ENCODE assay signal across 9 mouse cellular contexts in the genomic region with DNA sequence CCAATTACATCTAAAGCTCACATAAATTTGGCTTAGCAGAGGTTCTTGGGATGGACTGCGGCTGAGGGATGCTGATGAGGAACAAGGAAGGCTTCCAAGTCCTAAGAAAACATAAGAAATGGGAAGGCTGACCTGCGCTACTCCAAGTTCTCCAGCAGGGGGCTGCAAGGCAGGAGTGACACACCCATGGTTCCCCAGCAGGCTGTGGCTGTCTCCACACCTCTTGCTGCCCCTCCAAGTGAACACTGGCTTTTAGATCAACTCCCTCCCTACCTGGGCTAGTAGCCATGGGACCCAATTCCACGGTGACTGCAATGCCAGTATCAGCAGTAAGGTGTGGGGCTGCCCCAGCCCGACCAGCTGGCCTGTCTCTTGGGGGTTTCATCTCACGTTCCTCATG. TPM values are rescaled to one million over a fixed set of nuclear protein-coding genes. Genes with fewer than 3 reads are reported as not detected.
DNase-seq lines count a peak whose midpoint lies in the region; ATAC-seq and TF ChIP-seq lines count a peak whose summit lies in the region.
"Had no signal": no experiment of that assay in that cellular context is flagged by ENCODE, and none has a peak within 500 bp of the region (broad histone marks: within the 10 kb centered on the region; RNA-seq: fewer than 3 reads in every experiment).

No protein-coding gene starts in this region.

- no peaks in the 10 kb centered on the region for H3K9me3 ChIP-seq in intestine, postnatal 0 days (ENCODE audit: control insufficient read depth)
- H3K9me3 ChIP-seq in liver, embryonic 11.5 days (ENCODE audit: control insufficient read depth, low read length), result no peaks in the 10 kb centered on the region
- H3K9me3 ChIP-seq: liver, embryonic 15.5 days had no signal

- no peak overlapping the region for H3K9ac ChIP-seq in intestine, postnatal 0 days (ENCODE audit: low read depth, low read length)
- no peak overlapping the region for H3K9ac ChIP-seq in liver, embryonic 11.5 days (ENCODE audit: low read depth, low read length)
- H3K9ac ChIP-seq: liver, embryonic 15.5 days had no signal

- DNase-seq in 3T3-L1 (ENCODE audit: low read depth, low spot score), result peak; percentile 80
- peak; percentile 80 for DNase-seq in NIH3T3 (ENCODE audit: low read depth)
- peak; percentile 59 for DNase-seq in cerebellum, adult 9-11 months
- peak; percentile 69 for DNase-seq in gastrocnemius, adult 2 months
- peak; percentile 48 for DNase-seq in liver, embryonic 11.5 days (ENCODE audit: low spot score)
- DNase-seq in natural killer cell, adult 2 months (ENCODE audit: low spot score in 2 of 2), result peak; percentile 16 to 45

- WGBS in intestine, postnatal 0 days, result 51% methylated on average over 5 of the region's 5 CpGs
- WGBS in liver, embryonic 11.5 days, result 39% methylated on average over 5 of the region's 5 CpGs

- no peaks in the 10 kb centered on the region for H3K27me3 ChIP-seq in intestine, postnatal 0 days (replicated peaks; ENCODE audit: control insufficient read depth, insufficient read depth, low read length)
- H3K27me3 ChIP-seq in liver, embryonic 11.5 days (replicated peaks; ENCODE audit: control insufficient read depth, insufficient read depth, low read length), result no peaks in the 10 kb centered on the region
- no peaks in the 10 kb centered on the region for H3K27me3 ChIP-seq in testis, adult 2 months (ENCODE audit: control insufficient read depth, insufficient read depth, low read length)
- H3K27me3 ChIP-seq: liver, embryonic 15.5 days had no signal

- no peak overlapping the region for H3K27ac ChIP-seq in gastrocnemius, adult 2 months
- no peak overlapping the region for H3K27ac ChIP-seq in intestine, postnatal 0 days (ENCODE audit: low read depth, low read length)
- no peak overlapping the region for H3K27ac ChIP-seq in liver, embryonic 11.5 days (ENCODE audit: low read depth, low read length)
- H3K27ac ChIP-seq in testis, adult 2 months (ENCODE audit: control insufficient read depth, insufficient read depth, low read depth, low read length), result no peak overlapping the region
- H3K27ac ChIP-seq: liver, embryonic 15.5 days had no signal

- peaks cover 29% of the 10 kb centered on the region for H3K36me3 ChIP-seq in intestine, postnatal 0 days (ENCODE audit: control insufficient read depth, insufficient read depth)
- peaks cover 7% of the 10 kb centered on the region; the same call in 1 of the 2 replicates for H3K36me3 ChIP-seq in liver, embryonic 11.5 days (ENCODE audit: control insufficient read depth, insufficient read depth, low read length)
- no peaks in the 10 kb centered on the region for H3K36me3 ChIP-seq in testis, adult 2 months (ENCODE audit: control insufficient read depth, insufficient read depth, low read length)

- no peak overlapping the region for H3K4me2 ChIP-seq in intestine, postnatal 0 days (replicated peaks; ENCODE audit: low read depth)
- H3K4me2 ChIP-seq in liver, embryonic 11.5 days, result no peak overlapping the region
- H3K4me2 ChIP-seq: liver, embryonic 15.5 days had no signal

- intact Hi-C loops in gastrocnemius, adult 2 months (cut with DNase I), result loop anchor here (1.0 kb wide), 1 partner anchor 137 kb away; no protein-coding TSS in a partner anchor

- TF ChIP-seq POLR2A in testis, adult 2 months (IDR thresholded peaks at IDR 0.05; ENCODE audit: control insufficient read depth, low read depth, low read length), result no peak

- peak; percentile 95 for TF ChIP-seq CTCF in gastrocnemius, adult 2 months (IDR thresholded peaks at IDR 0.05)
- TF ChIP-seq CTCF in intestine, postnatal 0 days (IDR thresholded peaks at IDR 0.05; ENCODE audit: low read depth), result peak; percentile 92
- TF ChIP-seq CTCF in testis, adult 2 months (IDR thresholded peaks at IDR 0.05; ENCODE audit: control insufficient read depth, insufficient read depth, insufficient replicate concordance, low read depth, low read length), result peak; percentile 80

- 0 out of 2 replicates have a peak, but pooled peaks cover 5% of the 10 kb centered on the region for H3K4me1 ChIP-seq in intestine, postnatal 0 days (replicated peaks; ENCODE audit: control insufficient read depth, insufficient read depth, low read length)
- H3K4me1 ChIP-seq in liver, embryonic 11.5 days (replicated peaks; ENCODE audit: control insufficient read depth, insufficient read depth, low read length), result no peaks in the 10 kb centered on the region
- H3K4me1 ChIP-seq in testis, adult 2 months (ENCODE audit: control insufficient read depth, insufficient read depth, low read length), result no peaks in the 10 kb centered on the region

- no peak overlapping the region for H3K4me3 ChIP-seq in gastrocnemius, adult 2 months
- no peak overlapping the region for H3K4me3 ChIP-seq in intestine, postnatal 0 days (ENCODE audit: low read depth, low read length)
- H3K4me3 ChIP-seq in liver, embryonic 11.5 days (ENCODE audit: low read depth, low read length), result no peak overlapping the region
- H3K4me3 ChIP-seq in testis, adult 2 months (ENCODE audit: control insufficient read depth, low read depth, low read length), result no peak overlapping the region
- H3K4me3 ChIP-seq: liver, embryonic 15.5 days had no signal

- peak; percentile 51; the same call in 1 of the 2 replicates for ATAC-seq in intestine, postnatal 0 days
- ATAC-seq in liver, embryonic 11.5 days (replicated peaks; ENCODE audit: low FRiP score), result no peak; the same call in 1 of the 2 replicates

RNA-seq across cellular contexts. Expression of a gene that starts 43.4 kb away (rescaled TPM):
- total RNA-seq in gastrocnemius, adult 2 months (2021), result 10 to 100 TPM; 23.5 to 27.0 TPM
- polyA plus RNA-seq in intestine, postnatal 0 days (2015; fragmentation: Nextera tagmentation; extraction: Ambion mirVana), result 33.1 and 37.5 TPM in 2 replicates
- 41.1 and 41.4 TPM in 2 replicates for polyA plus RNA-seq in liver, embryonic 11.5 days (2014; fragmentation: Nextera tagmentation; extraction: Ambion mirVana)
- 10.3 and 10.8 TPM in 2 replicates for polyA plus RNA-seq in testis, adult 2 months (2012; rRNA removed)
